Mouse (Mus musculus) hindbrain, embryonic 13.5 days (tissue): ENCODE measurements around the gene Mphosph6. TPM values are rescaled to one million over a fixed set of nuclear protein-coding genes. Genes with fewer than 3 reads are reported as not detected.
A peak's percentile ranks its signal among the peaks of the same experiment; 100 is the strongest.

Experiments used
- ATAC-seq: fragments of 200-750 bp; cut with Nextera tagmentation; 2 replicates; pipeline ENCODE4 v1.8.0; 2017; ENCODE audit warnings: moderate TSS enrichment; ENCODE audit not compliant: low FRiP score
- H3K27ac ChIP-seq: fragments of 300-500 bp; sonication (generic); 2 replicates; pipeline ENCODE4 v1.5.1; 2015; ENCODE audit warnings: inconsistent platforms, mild to moderate bottlenecking, moderate library complexity
- H3K27me3 ChIP-seq: fragments of 300-500 bp; sonication (generic); 2 replicates; pipeline ENCODE4 v1.6.1; 2015; ENCODE audit warnings: mild to moderate bottlenecking, inconsistent platforms
- H3K36me3 ChIP-seq: fragments of 300-500 bp; sonication (generic); 2 replicates; pipeline ENCODE4 v1.6.1; 2015; ENCODE audit warnings: mild to moderate bottlenecking, inconsistent platforms
- H3K4me1 ChIP-seq: fragments of 300-500 bp; sonication (generic); replicated peaks from 2 replicates; pipeline ENCODE4 v1.6.1; 2015; ENCODE audit warnings: inconsistent platforms
- H3K4me2 ChIP-seq: fragments of 300-500 bp; sonication (generic); 2 replicates; pipeline ENCODE4 v1.6.1; 2015; ENCODE audit warnings: inconsistent platforms, mild to moderate bottlenecking, moderate library complexity
- H3K4me3 ChIP-seq: fragments of 300-500 bp; sonication (generic); 2 replicates; pipeline ENCODE4 v1.5.1; 2015; ENCODE audit warnings: mild to moderate bottlenecking, inconsistent platforms
- H3K9ac ChIP-seq: fragments of 300-500 bp; sonication (generic); 2 replicates; pipeline ENCODE4 v1.6.1; 2015; ENCODE audit warnings: mild to moderate bottlenecking, inconsistent platforms
- H3K9me3 ChIP-seq: fragments of 300-500 bp; sonication (generic); 2 replicates; pipeline ENCODE4 v1.6.1; 2016; ENCODE audit warnings: inconsistent platforms
- WGBS: fragments of 180-500 bp; shearing (Covaris S2); methylation state at CpG from one replicate; pipeline ENCODE4 v1.1.7; 2015; 5-methylcytosine and 5-hydroxymethylcytosine counted together
- polyA plus RNA-seq: library from polyadenylated mRNA; unstranded; fragments of >200 nt; fragmentation: Nextera tagmentation; extraction: Ambion mirVana; gene quantifications from 2 replicates; pipeline ENCODE4 v1.2.1, GENCODE M21; 2015

Gene Mphosph6
- 36.4 and 37.5 TPM in 2 replicates for polyA plus RNA-seq

DNA sequence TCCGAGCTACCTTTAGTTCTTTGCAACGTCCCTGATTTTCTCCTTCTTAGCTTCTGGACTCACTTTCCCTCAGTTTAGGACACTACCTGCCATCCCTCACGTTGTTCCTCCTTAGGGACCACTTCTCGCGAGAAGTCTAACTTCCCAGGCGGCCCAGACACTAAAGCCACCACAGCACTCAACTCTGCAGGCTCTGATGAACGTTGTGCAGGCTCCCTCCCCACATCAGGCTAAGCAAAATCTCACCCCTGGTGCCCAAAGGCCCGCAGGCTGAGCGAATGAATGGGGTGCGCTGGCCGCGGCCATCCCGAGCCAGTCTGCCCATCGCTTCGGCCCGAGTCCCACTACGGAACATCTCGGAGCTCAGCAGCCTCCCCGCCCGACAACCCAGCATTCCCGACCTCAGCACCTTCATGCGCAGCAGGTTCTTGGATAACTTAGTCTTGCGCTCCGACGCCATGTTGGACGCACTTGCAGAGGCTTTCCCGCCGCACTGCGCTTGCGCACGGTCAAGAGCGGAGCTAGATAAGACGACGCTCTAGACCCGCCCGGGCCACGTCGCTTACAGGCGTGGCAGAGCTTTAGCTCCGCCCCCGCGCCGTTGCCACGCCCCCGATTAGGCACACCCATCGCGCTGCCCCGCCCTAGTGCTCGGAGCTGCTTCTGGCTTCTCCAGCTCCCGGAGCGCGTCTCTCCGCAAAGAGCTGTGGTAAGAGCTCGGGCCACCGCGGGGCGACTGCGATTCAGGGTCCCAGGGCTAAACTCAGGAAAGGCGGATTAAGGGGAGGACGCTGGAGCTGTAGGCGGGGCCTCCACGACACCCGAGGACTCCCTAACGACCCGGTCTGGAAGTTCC lies at the start of gene Mphosph6:
Gene Mphosph6 (minus strand): TSS at position 501 of the 856 bp plus-strand sequence.
- peak; percentile 98 for ATAC-seq
- no peaks in the 10 kb centered on the region for H3K27me3 ChIP-seq
- H3K36me3 ChIP-seq, result peaks cover 20% of the 10 kb centered on the region
- no peaks in the 10 kb centered on the region for H3K9me3 ChIP-seq
- under 1% methylated on average over 65 of the region's 65 CpGs for WGBS
- peak within 1 kb of the TSS; percentile 78 for H3K4me3 ChIP-seq
- peak within 1 kb of the TSS; percentile 81 for H3K9ac ChIP-seq
- H3K27ac ChIP-seq, result peak within 1 kb of the TSS; percentile 87
- peak within 1 kb of the TSS; percentile 71 for H3K4me2 ChIP-seq
- peaks cover 27% of the 10 kb centered on the region for H3K4me1 ChIP-seq

DNA sequence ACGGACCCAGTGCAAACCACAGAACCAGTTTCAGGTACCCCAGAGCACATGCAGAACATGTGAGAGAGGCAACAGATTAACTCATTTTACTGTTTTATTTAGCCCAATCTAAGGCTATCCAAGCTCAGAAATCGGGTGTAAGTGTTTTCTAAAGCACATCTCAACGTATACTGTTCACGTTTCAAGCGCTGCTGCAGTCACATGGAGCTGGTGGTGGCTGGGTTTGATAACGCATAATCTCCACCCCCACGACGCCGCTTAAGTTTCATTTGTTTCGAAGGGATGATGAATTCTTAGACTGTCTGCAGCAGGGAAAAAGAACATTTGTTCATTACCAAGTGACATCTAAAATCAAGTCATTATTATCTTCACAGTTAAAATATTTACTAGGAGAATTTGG lies 48.7 kb upstream of the Mphosph6 start:
- no peak overlapping the region for H3K9ac ChIP-seq
- no peak overlapping the region for H3K27ac ChIP-seq
- WGBS, result 79% methylated on average over 10 of the region's 10 CpGs
- no peaks in the 10 kb centered on the region for H3K9me3 ChIP-seq
- H3K4me1 ChIP-seq, result no peaks in the 10 kb centered on the region
- no peaks in the 10 kb centered on the region for H3K27me3 ChIP-seq
- no peak overlapping the region for H3K4me2 ChIP-seq
- H3K36me3 ChIP-seq, result no peaks in the 10 kb centered on the region
- no peak overlapping the region for H3K4me3 ChIP-seq
- no peak for ATAC-seq

- no peak for ATAC-seq
- H3K9me3 ChIP-seq, result peaks cover 4% of the 10 kb centered on the region; the same call in 1 of the 2 replicates
These were observed 46.1 kb upstream of the Mphosph6 start for GRCm38 (mm10) chr8:117847865-117848264.

GRCm38 (mm10) chr8:117843694-117844093 lies 42.0 kb upstream of the Mphosph6 start:
- Histone ChIP-seq H3K9ac (no peak overlapping the region), H3K9me3 (peaks cover 4% of the 10 kb centered on the region; the same call in 1 of the 2 replicates), H3K4me2 (no peak overlapping the region), H3K36me3 (no peaks in the 10 kb centered on the region), H3K4me1 (peaks cover 10% of the 10 kb centered on the region), H3K4me3 (no peak overlapping the region), H3K27ac (no peak overlapping the region), H3K27me3 (no peaks in the 10 kb centered on the region)
- 88% methylated on average over 8 of the region's 8 CpGs for WGBS
- no peak for ATAC-seq

More at GRCm38 (mm10) chr8:117847865-117848264, 46.1 kb upstream of the Mphosph6 start:
- Histone ChIP-seq H3K27me3 (no peaks in the 10 kb centered on the region), H3K4me1 (no peaks in the 10 kb centered on the region), H3K9ac (no peak overlapping the region), H3K27ac (no peak overlapping the region), H3K4me3 (no peak overlapping the region), H3K36me3 (no peaks in the 10 kb centered on the region), H3K4me2 (no peak overlapping the region)
- 94% methylated on average over 6 of the region's 6 CpGs for WGBS

DNA sequence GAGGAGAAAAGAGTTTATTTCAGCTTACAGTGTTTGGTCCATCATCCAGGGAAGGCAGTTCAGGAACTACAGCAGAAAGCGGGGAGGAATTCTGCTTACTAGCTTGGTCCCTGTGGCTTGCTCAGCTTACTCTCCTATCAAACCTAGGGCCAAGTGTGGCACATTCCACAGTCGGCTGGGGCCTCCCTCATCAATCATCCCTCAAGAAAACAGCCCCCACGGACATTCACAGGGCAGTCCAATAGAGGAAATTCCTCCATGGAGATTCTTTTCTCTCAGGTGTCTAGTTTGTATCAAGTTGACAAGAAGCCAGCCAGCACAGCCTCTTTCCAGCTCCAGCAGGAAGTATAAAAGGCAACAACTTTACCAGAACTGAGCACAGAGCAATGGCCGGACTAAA lies 11.8 kb upstream of the Mphosph6 start:
- Histone ChIP-seq H3K4me1 (no peaks in the 10 kb centered on the region), H3K4me2 (no peak overlapping the region)
- WGBS, result 56% methylated on average over 4 of the region's 4 CpGs

DNA sequence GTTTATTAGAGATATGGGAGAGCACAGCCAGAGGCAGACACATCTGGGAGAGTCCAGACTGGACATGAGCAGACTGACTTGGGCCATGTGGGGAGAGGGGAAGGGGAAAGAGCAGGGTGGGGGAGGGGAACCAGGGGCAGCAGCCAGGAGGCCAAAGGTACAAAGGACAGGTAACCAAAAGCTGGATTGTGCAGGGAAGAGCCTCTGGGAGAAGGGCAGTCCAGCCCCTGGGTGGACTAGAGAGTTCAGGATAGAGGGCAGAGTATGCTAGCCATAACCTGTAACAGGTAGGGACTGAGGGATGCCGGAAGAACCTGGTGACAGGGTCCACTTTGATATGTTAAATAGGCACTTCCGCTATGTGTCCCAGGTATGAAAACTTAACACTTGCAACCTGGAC lies 8.9 kb upstream of the Mphosph6 start:
- Histone ChIP-seq H3K4me1 (no peaks in the 10 kb centered on the region), H3K9me3 (no peaks in the 10 kb centered on the region), H3K27me3 (no peaks in the 10 kb centered on the region), H3K4me2 (no peak overlapping the region), H3K4me3 (no peak overlapping the region), H3K36me3 (no peaks in the 10 kb centered on the region), H3K9ac (no peak overlapping the region), H3K27ac (no peak overlapping the region)
- 92% methylated on average over 2 of the region's 2 CpGs for WGBS
- no peak for ATAC-seq

More for the DNA sequence above, 11.8 kb upstream of the Mphosph6 start:
- no peaks in the 10 kb centered on the region for H3K36me3 ChIP-seq
- H3K9ac ChIP-seq, result no peak overlapping the region
- H3K9me3 ChIP-seq, result no peaks in the 10 kb centered on the region
- no peak for ATAC-seq
- 0 out of 2 replicates have a peak, but pooled peaks cover 2% of the 10 kb centered on the region for H3K27me3 ChIP-seq
- no peak overlapping the region for H3K27ac ChIP-seq
- H3K4me3 ChIP-seq, result no peak overlapping the region

DNA sequence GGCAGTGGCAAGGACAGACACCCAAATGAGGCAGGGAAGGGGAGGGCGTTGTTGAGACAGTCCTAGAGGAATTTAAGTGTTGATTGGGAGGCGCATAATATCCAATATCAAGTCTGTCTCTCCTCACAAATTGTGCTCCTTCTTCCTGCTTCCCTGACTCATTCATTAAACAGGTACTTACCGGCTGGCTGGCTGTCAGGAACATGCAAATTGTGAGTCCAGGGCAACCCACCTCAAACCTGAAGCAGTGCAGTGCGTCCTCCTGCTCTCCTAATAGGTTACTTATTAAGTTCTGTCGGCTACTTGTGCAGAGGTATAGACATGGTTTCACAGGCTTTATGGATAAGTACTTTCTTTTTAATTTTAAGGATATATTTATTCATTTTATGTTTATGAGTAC lies 3.7 kb upstream of the Mphosph6 start:
- no peaks in the 10 kb centered on the region for H3K9me3 ChIP-seq
- H3K27ac ChIP-seq, result no peak overlapping the region
- H3K36me3 ChIP-seq, result no peaks in the 10 kb centered on the region
- H3K4me2 ChIP-seq, result no peak overlapping the region
- peaks cover 17% of the 10 kb centered on the region for H3K4me1 ChIP-seq
- no peaks in the 10 kb centered on the region for H3K27me3 ChIP-seq
- H3K9ac ChIP-seq, result no peak overlapping the region
- ATAC-seq, result no peak
- no peak overlapping the region for H3K4me3 ChIP-seq
- 63% methylated on average over 5 of the region's 5 CpGs for WGBS

GRCm38 (mm10) chr8:117802299-117802689 lies 551 bp upstream of the Mphosph6 start:
- H3K4me3 ChIP-seq, result peak overlapping the region; percentile 78
- no peaks in the 10 kb centered on the region for H3K9me3 ChIP-seq
- peak overlapping the region; percentile 71 for H3K4me2 ChIP-seq
- H3K27me3 ChIP-seq, result no peaks in the 10 kb centered on the region
- 4% methylated on average over 11 of the region's 11 CpGs for WGBS
- peaks cover 14% of the 10 kb centered on the region for H3K36me3 ChIP-seq
- H3K4me1 ChIP-seq, result peaks cover 27% of the 10 kb centered on the region
- peak overlapping the region; percentile 87 for H3K27ac ChIP-seq
- H3K9ac ChIP-seq, result peak overlapping the region; percentile 81
- ATAC-seq, result peak; percentile 73

DNA sequence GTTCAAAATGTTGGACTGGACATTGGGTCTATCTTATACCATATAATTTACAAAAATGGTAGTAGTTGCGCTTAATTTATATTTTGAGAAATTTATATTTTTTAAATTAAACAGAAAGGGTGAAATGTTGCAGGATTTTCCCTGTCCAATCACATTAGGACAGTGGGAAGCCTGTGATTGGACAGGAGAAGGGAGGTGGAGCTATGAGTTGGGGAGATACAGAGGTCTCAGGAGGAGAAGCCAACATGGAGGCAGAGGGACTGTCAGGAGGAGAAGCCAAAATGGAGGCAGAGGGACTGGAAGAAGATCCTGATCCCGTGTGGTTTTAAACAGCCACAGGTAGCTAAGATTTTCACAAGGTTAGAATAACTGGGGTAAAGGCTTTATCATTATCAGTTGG lies 3.7 kb downstream of the Mphosph6 start:
- Histone ChIP-seq H3K36me3 (peaks cover 42% of the 10 kb centered on the region), H3K27me3 (no peaks in the 10 kb centered on the region), H3K4me2 (no peak overlapping the region), H3K27ac (no peak overlapping the region), H3K9ac (no peak overlapping the region), H3K4me3 (no peak overlapping the region), H3K9me3 (no peaks in the 10 kb centered on the region), H3K4me1 (peaks cover 38% of the 10 kb centered on the region)
- 92% methylated on average over 2 of the region's 2 CpGs for WGBS
- no peak for ATAC-seq

DNA sequence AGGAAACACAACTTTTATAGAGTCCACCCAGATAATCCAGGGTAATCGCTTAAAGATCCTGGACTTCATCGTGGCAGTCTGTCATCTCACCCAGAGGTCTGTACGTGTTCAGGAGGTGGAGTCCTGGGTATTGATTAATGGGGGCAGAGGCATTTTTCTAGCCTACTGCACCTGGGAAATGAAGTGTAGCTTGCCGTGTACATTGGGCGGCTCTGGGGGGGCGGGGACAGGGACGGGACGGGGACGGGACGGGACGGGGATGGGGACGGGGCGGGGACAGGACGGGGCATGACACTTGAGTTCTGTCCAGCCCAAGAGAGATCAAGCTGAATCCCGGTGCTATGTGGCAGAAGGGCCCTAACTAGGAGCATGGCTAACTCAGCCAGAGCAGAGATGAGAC lies 5.3 kb downstream of the Mphosph6 start:
- Histone ChIP-seq H3K4me1 (peaks cover 34% of the 10 kb centered on the region), H3K27me3 (no peaks in the 10 kb centered on the region), H3K36me3 (peaks cover 55% of the 10 kb centered on the region), H3K4me2 (no peak overlapping the region), H3K9ac (no peak overlapping the region), H3K4me3 (no peak overlapping the region), H3K9me3 (no peaks in the 10 kb centered on the region), H3K27ac (no peak overlapping the region)
- WGBS, result 92% methylated on average over 15 of the region's 15 CpGs
- no peak for ATAC-seq

GRCm38 (mm10) chr8:117794581-117794980 lies 7.2 kb downstream of the Mphosph6 start:
- Histone ChIP-seq H3K9ac (no peak overlapping the region), H3K4me3 (no peak overlapping the region), H3K4me2 (no peak overlapping the region), H3K4me1 (peaks cover 16% of the 10 kb centered on the region; the same call in 1 of the 2 replicates), H3K9me3 (no peaks in the 10 kb centered on the region), H3K27ac (no peak overlapping the region), H3K27me3 (no peaks in the 10 kb centered on the region), H3K36me3 (peaks cover 72% of the 10 kb centered on the region)
- WGBS, result 75% methylated on average over 10 of the region's 10 CpGs
- ATAC-seq, result no peak

GRCm38 (mm10) chr8:117792616-117793144 lies 9.1 kb downstream of the Mphosph6 start:
- peaks cover 2% of the 10 kb centered on the region; the same call in 1 of the 2 replicates for H3K9me3 ChIP-seq
- 65% methylated on average over 19 of the region's 19 CpGs for WGBS
- ATAC-seq, result no peak
- no peak overlapping the region for H3K9ac ChIP-seq
- peaks cover 15% of the 10 kb centered on the region; the same call in 1 of the 2 replicates for H3K4me1 ChIP-seq
- no peak overlapping the region for H3K4me2 ChIP-seq
- H3K4me3 ChIP-seq, result no peak overlapping the region
- peaks cover 77% of the 10 kb centered on the region for H3K36me3 ChIP-seq
- no peaks in the 10 kb centered on the region for H3K27me3 ChIP-seq
- no peak overlapping the region for H3K27ac ChIP-seq
